Mouse (Mus musculus) c-Kit-negative CD71-positive TER-119-positive erythroid progenitor cells, embryonic 14.5 days (primary cell): ENCODE data around the gene Ttc6.

Experiments
- DNase-seq: peaks from one replicate; pipeline ENCODE4 v3.0.0-alpha.2; 2013; ENCODE audit warnings: low read depth, low spot score

The Ttc6 gene

DNA sequence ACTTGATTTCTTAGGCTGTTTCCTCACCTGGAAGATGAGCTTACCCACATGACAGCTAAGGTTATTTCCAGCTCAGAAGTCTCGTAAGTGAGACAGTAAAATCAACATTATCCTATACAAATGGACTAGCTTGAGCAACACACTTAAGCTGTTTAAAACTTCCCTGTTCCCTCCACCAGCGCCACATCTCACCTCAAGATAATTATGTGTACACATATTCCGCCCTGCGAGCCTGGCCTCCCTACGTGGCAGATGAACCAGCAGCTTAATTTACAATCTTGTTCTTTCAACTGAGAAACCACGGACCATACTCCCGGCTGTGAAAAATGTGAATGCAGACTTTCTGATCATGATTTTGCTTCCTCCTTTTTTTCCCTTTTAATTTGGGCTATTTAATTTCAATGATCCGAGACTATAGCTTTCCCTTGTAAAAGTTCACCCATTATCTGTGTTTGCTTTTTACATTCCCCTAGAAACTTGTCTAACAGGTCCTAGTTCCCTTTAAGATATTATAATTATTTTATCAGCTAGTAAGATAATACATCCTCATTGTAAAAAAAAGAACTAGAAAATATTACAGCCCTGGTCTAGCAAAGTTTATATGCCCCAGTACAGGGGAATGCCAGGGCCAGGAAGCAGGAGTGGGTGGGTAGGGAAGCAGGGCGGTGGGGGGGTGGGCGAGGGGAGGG lies 99.2 kb downstream of the Ttc6 start:
- DNase-seq, result no peak

DNA sequence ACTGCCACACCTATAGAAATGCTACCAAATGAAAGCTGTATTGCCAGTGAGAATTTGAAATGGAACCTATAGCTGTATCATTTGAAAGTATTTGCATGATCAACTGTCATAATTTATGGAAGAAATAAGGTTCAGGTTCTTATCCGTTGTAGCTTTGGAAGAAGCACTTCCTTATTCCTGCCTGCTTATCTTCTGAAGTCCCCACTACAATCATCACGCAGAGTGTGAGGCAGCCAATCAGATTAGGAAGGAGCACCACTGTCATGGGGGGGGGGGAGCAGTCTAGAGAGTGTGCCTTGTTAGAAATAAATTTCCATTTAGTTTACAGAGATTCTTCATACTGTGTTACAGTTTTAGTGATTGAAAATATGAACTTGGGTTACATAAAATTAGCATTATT lies 108.5 kb downstream of the Ttc6 start:
- no peak for DNase-seq

DNA sequence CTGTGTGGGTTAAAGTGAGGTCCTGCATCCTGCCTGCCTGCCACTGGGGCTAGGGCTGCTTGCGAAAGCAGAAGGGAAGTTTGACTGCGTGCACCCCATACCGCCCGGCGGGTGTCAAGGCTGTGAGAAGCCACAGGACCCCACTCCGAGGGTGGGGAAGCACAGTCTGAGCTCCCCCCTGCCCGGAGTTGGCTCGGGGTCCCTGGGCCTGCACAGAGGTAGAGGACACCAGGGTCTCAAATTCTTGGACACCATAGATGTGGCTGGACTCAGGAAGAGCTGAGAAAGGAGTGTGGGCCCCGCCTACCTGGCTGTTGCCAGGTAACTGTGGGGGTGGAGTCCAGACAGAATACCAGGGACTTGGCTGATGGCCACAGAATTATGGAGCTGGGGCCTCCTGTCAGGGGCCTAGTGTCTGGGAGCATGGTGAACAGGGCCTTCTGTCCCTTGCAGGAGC lies 121.1 kb downstream of the Ttc6 start:
- no peak for DNase-seq

DNA sequence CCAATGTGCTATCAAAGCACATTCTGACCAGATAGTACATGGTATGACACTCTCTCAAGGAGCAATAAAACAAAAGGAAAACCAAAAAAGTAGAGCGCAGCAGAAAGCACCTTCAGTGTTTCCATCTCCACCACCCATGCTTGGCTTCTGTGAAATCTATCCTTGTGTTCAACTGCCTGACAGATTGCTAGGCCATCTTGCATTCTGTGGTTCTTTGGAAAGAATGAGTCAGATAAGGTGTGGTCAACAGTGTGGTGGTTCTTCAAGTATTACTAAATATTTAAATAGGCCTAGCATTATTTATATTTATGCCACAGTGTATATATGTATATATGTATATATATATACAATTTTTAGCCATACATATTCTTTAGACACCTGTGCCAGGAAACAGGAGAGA lies 146.1 kb downstream of the Ttc6 start:
- DNase-seq, result no peak

DNA sequence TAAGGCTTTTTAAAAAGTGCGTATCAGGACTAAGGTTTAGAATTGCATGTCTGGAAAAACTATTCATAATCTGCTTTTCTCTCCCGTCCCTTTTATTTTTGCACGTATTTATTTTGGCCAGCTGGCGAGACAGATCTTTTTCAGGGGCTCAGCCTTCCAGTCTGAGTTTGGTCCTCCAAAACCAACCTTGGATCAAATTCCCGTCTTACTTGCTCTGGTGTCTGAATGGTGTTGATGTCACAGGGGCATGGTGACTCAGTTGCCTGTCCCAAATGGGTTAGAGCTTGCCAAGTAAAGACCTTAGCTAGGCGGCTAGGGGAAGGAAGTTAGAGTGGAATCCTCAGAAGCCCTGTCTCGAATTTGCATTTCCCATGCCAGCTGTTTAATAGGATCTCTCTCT lies 200.8 kb downstream of the Ttc6 start:
- no peak for DNase-seq

DNA sequence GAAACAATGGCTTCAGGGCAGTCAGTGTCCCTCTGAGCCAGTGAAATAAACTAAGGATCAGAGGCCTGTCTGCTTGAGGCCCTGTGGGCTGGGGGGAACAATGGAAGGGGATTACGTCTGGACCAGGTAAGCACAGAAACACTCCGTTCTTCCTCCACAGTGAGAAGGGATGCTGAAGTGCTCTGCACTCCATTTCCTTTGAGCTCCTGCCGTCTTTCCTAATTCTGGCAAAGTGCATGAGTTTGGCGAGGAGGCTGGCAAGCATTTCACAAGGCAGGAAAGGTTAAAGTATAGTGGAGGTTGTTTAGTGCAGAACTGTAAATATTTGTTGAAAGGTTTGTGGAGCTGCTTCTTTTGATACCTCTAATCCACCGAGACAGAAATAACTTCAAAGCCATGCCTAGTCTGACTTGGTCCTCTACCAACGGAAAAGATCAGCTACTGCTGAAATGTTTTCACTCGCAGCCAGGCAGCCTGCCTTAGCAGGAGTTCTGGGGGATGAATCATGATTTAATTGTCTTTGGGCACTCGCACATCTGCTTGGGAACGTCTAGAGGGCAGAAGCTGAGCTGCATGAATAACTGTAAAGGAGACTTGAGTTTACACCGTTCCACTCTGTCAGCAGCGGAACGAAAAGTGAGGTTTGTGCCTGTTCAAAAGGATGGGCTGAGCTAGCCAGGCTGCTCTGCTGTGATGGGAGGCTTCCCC lies 212.5 kb downstream of the Ttc6 start:
- DNase-seq, result no peak

DNA sequence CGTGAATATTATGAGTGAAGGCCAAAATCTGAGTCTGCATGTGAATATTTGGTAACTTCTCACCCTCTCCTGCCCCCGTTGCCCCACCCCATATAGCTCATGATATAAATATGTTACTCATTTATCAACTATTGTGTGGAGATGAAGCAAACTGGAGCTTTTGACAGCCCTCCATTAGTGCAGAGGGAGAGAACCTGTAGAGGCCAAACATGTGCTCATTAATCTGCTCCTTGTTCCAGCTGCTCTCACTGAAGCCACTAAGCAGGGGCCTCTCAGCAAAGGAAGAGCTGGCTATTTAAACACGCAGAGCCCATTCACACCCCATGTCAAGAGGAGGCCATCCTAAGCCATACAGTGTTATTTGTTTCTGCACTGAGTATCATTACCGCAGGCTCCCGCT lies 218.0 kb downstream of the Ttc6 start:
- no peak for DNase-seq

DNA sequence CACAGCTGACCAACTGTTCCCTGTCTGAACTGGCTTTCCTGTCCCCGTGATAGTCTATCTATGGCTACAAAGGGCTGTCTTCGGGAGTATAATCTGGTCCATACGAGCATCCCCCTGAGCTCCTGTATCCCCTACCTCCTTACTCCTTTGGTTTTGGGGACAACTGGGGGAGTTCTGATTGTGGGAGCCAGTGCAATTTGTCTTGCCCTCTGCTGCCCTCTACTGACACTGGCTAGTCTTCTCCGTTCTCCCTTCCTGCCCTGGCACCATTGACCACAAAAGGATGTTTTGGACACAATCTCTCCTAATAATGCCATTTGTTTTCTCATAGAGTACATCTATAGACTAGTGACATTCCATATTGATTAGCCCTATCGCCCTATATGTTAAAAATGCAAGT lies 223.6 kb downstream of the Ttc6 start:
- no peak for DNase-seq
